Mouse (Mus musculus) lung, adult 2 months (tissue): ENCODE data around the gene Uty. TPM values are rescaled to one million over a fixed set of nuclear protein-coding genes. Genes with fewer than 3 reads are reported as not detected.
A peak's percentile ranks its signal among the peaks of the same experiment; 100 is the strongest.

Experiments
- DNase-seq: peaks from one replicate; pipeline ENCODE4 v3.0.0; 2022
- H3K4me1 ChIP-seq: fragments of 200-500 bp; 2 replicates; pipeline ENCODE4 v1.6.1; 2011; ENCODE audit warnings: low read length; ENCODE audit not compliant: control insufficient read depth, insufficient read depth
- H3K4me3 ChIP-seq: fragments of 200-500 bp; replicated peaks from 2 replicates; pipeline ENCODE3; 2011; ENCODE audit warnings: low read depth, mild to moderate bottlenecking, control low read depth, low read length; ENCODE audit errors: extremely low read depth
- CTCF ChIP-seq: fragments of 200-500 bp; IDR thresholded peaks from 2 replicates; pipeline ENCODE4 v1.5.1; 2011; ENCODE audit warnings: mild to moderate bottlenecking, low read length, control low read depth; ENCODE audit not compliant: insufficient read depth
- POLR2A ChIP-seq: fragments of 200-500 bp; IDR thresholded peaks from 2 replicates; pipeline ENCODE4 v1.6.1; 2011; ENCODE audit warnings: low read depth, mild to moderate bottlenecking, control low read depth, low read length, borderline replicate concordance; ENCODE audit errors: extremely low read depth
- WGBS: fragments of 180-500 bp; shearing (Covaris S2); methylation state at CpG from one replicate; pipeline ENCODE4 v1.1.7; 2018; 5-methylcytosine and 5-hydroxymethylcytosine counted together
- polyA plus RNA-seq: library from polyadenylated mRNA; depleted of rRNA; stranded (reverse); fragments of >200 nt; gene quantifications from 2 replicates; pipeline ENCODE4 v1.2.3, GENCODE M21; 2012; rRNA removed

Gene Uty
- 1.9 and 4.2 TPM in 2 replicates for polyA plus RNA-seq

DNA sequence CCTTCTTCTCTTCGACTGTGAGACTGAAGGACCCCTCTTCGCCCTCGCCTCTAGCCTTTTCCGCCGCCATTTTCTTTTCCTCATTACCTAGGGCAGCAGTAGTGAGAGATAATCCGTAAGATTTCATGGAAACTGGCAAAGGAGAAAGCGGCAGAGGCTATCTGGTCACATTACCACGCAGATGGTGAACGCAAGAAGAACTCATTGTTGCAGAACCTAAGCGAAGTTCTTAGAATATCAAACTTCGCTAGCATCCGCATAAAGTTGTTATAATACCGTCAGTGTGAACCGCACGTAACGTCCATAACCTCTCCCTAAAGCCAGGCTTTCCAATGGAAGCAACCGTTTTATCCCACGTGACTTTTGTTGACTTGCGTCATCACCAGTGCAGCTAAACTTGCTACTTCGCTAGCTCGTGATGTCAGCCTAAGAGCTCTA is at the start of gene Uty:
Uty (minus strand) TSS at position 334 of the 438 bp plus-strand sequence.
- TF ChIP-seq POLR2A = no peak
- no peak for TF ChIP-seq CTCF
- DNase-seq = peak; percentile 54
- no peaks in the 10 kb centered on the region for H3K4me1 ChIP-seq
- H3K4me3 ChIP-seq = peak within 1 kb of the TSS; percentile 87
- WGBS = no CpG with 5 or more reads among the region's 21 CpGs

DNA sequence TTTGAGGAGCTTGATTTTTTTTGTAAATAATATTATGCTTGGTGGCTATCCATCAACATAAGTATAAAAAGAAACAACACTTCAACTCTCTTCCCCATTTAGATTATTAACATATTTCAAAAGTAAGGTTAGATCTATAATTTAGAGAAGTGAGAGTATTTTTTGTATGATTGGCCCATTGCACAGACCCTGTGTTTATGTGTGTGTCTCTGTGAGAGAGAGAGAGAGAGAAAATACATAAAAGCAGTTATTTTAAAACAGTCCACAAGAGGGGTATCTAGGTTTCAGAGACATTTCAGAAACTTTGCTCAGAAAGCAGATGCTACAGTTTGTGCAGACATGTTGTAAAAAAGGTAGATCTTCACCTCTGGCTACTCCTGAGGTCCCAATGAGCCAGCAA is 48.1 kb upstream of the Uty start:
- Histone ChIP-seq H3K4me1 (no peaks in the 10 kb centered on the region), H3K4me3 (no peak overlapping the region)
- no peak for DNase-seq
- no peak for TF ChIP-seq CTCF
- no peak for TF ChIP-seq POLR2A

DNA sequence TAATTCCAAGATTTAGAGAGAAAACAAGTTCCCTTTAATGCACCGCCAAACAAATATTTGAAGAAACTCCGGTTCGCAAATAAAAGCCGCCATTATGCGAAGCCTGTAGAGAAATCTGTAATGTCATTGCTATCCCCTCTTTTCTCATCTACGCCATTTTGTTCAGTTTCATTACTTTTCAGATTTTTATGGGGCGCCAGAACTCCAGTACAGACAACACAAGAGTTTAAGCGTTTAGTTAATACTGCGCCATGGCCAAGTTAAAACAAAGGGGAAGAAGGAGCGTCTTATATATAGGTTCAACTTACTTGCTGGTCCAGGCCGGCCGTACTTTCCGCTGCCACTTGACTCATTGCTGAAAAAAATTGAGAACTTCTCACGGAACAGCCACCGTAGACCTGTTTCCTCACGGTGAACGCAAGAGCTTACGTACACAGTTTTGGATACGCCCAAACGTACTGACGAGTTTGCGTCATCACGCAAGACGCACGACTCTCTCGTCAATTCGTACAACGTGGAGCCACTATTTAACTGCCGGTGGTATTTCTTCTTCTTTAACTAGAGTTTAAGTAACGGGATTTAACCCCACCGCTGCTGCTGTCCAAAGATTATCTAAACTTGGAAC is 40.7 kb upstream of the Uty start, which contains the start of gene Ddx3y:
Ddx3y (minus strand) TSS at position 459 of the 625 bp plus-strand sequence.
- no peak for TF ChIP-seq CTCF
- TF ChIP-seq POLR2A = no peak
- Histone ChIP-seq H3K4me1 (no peaks in the 10 kb centered on the region), H3K4me3 (peak within 1 kb of the TSS; percentile 92)
- no CpG with 5 or more reads among the region's 31 CpGs for WGBS
- DNase-seq = peak; percentile 67

DNA sequence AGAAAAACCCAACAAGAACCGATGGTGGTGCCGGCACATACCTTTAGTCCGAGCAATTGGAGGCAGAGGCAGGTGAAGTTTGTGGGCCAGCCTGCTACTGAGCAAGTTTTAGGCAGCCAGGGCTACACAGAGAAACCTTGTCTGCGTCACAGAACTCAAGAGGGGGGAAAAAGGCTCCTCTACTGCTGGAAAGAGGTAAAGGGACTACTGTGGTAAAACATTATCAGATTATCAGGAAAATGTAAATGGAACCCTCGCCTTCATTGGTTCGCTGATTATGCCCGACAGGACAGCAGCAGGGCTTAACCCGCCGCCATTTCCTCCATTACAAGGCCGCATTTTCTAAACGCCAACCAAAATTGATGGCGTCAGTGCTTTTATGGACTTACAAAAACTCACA is 40.2 kb upstream of the Uty start:
- WGBS = no CpG with 5 or more reads among the region's 12 CpGs
- H3K4me1 ChIP-seq = no peaks in the 10 kb centered on the region
- peak; percentile 16 for DNase-seq
- peak overlapping the region; percentile 92 for H3K4me3 ChIP-seq
- TF ChIP-seq POLR2A = no peak
- no peak for TF ChIP-seq CTCF

DNA sequence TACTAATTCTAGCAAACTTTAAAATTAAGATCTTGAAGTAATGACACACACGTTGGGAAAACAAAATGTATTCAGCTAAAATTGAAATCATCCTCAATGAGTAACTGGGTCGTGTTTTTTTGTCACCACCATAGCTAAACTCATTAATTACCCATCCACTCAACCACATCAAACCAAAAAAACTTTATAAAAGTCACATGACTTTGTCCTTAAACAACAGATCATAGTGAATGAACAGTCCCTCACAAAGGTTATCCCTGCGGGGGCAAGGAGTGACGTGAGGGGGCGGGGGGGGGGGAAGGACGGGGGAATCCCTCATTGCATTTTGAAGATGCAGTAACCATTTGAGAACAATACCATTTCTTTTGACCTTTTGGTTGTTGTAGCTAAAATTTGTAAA is 558 bp upstream of the Uty start:
- DNase-seq = no peak
- TF ChIP-seq POLR2A (no peak), CTCF (no peak)
- no peaks in the 10 kb centered on the region for H3K4me1 ChIP-seq
- peak overlapping the region; percentile 50 for H3K4me3 ChIP-seq
- WGBS = no CpG with 5 or more reads among the region's 6 CpGs

DNA sequence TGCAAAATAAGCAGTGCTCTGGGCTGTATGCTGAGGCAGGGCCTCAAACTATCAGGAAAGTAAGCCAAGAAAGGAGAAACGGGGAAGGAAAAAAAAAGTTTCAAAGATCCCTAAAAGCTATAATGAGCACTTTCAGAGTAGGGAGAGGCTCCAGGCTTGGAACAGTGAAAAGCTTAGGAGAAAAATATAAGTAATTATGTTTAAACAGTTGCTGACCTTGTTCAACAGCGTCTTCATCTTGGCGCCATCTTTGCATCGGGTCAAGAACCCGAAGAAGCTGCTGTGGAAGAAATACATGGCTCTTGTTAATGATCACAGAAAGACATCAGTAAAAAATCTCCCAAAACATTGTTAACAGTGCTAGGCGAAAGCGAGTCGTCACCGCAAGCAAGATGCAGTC is 619 bp downstream of the Uty start:
- Histone ChIP-seq H3K4me1 (no peaks in the 10 kb centered on the region), H3K4me3 (peak overlapping the region; percentile 87)
- DNase-seq = no peak
- TF ChIP-seq CTCF (no peak), POLR2A (no peak)
- no CpG with 5 or more reads among the region's 9 CpGs for WGBS

DNA sequence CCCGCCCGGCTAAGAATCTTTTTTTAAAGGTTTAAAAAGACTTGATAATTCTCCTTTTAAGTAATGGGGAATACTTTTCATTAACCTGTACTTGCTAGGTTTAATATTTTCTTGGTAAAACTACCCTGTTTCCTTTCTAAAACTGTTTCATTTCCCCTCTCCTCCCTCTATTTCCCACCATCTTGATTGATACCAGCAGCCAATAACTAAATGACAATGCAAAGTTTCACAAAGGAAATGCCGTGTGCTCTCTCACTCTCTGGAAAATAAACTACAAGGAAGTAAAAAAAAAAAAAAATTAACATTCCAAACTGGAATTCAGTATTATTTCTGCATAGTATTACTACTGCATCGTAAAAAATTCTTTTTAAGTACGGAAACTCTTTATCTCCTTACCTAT is 1.1 kb downstream of the Uty start:
- no CpG with 5 or more reads among the region's 5 CpGs for WGBS
- no peak overlapping the region for H3K4me3 ChIP-seq
- no peak for TF ChIP-seq CTCF
- no peak for TF ChIP-seq POLR2A
- no peak for DNase-seq
- H3K4me1 ChIP-seq = no peaks in the 10 kb centered on the region

DNA sequence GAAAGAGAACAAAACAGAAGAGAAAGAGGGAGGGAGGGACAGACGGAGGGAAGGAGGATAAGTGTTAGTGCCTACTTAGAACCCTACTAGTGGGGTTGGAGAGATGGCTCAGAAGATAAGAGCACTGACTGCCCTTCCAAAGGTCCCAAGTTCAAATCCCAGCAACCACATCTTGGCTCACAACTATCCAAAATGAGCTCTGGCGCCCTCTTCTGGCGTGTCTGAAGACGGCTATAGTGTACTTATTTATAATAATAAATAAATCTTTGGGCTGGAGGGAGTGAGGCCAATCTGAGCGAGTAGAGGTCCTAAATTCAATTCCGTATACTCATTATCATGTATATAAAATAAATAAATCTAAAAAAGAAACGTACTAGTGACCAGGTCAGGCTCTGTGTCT is 25.6 kb downstream of the Uty start:
- Histone ChIP-seq H3K4me1 (no peaks in the 10 kb centered on the region), H3K4me3 (no peak overlapping the region)
- no CpG with 5 or more reads among the region's 7 CpGs for WGBS
- TF ChIP-seq CTCF (no peak), POLR2A (no peak)
- no peak for DNase-seq

DNA sequence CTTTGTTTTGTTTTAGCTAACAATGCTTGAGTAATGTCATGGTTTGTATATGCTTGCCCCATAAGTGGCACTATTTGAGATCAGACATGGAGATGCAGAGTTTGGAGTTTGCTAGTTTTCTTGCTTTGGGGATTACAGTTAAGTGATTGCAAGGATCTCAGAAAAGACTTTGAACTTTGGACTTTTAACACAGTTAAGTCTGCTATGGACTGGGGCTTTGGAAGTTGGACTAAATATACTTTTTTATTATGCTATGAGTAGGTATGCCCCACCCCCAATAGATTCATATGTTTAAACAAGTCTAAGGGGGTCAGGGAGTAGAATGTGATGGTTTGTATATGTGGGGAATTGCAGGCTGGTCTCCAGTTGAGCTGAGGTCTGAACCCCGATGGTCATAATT is 67.1 kb downstream of the Uty start:
- no peak for TF ChIP-seq POLR2A
- no peak for TF ChIP-seq CTCF
- Histone ChIP-seq H3K4me3 (no peak overlapping the region), H3K4me1 (no peaks in the 10 kb centered on the region)
- WGBS = no CpG with 5 or more reads among the region's 1 CpGs
- no peak for DNase-seq

DNA sequence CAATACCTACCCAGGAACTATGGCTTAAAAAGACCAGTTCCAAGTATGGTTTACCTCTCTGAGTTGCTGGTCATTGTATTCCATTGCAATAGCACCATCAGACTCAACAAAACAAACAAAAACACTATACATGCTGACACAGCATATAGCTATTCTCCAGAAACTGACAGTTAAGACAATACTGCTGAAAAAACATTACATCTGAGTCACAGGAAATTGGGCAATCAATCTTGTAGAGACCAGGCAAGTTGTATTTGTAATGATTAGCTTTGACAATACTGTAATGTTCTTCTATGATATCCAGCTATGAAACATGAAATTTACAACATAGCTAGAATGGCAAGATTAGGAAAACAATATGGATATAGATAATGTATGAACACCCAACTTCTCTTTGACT is 82.5 kb downstream of the Uty start:
- TF ChIP-seq POLR2A = no peak
- TF ChIP-seq CTCF = no peak
- H3K4me1 ChIP-seq = no peaks in the 10 kb centered on the region
- H3K4me3 ChIP-seq = no peak overlapping the region
- no peak for DNase-seq
